Mouse (Mus musculus): Measurements from ENCODE around the gene Trappc4. TPM values are rescaled to one million over a fixed set of nuclear protein-coding genes. Genes with fewer than 3 reads are reported as not detected.
A peak's percentile ranks its signal among the peaks of the same experiment; 100 is the strongest.
"Not testable (repeated sequence)": the region's sequence is repeated elsewhere in the genome, so short reads cannot be mapped to it uniquely, and the experiment has no call there.

Gene Trappc4
- polyA plus RNA-seq, 1 experiment, result 29.6 TPM

GRCm38 (mm10) chr9:44420280-44420898 is 13.0 kb upstream of the Trappc4 start:
- H3K4me3 ChIP-seq (replicated peaks), result no peak overlapping the region
- peaks cover 12% of the 10 kb centered on the region for H3K36me3 ChIP-seq (replicated peaks; ENCODE audit: low read length)
- no peaks in the 10 kb centered on the region for H3K27me3 ChIP-seq (replicated peaks)

GRCm38 (mm10) chr9:44419730-44420129 is 12.3 kb upstream of the Trappc4 start:
- H3K4me3 ChIP-seq (replicated peaks); H3K27me3 ChIP-seq (replicated peaks): not testable (repeated sequence)

More at GRCm38 (mm10) chr9:44420280-44420898, 13.0 kb upstream of the Trappc4 start:
- Histone ChIP-seq H3K9me3 (no peaks in the 10 kb centered on the region), H3K4me1 (peaks cover 34% of the 10 kb centered on the region)
- no peak for TF ChIP-seq FLI1 (IDR thresholded peaks at IDR 0.05; ENCODE audit: low read length)

GRCm38 (mm10) chr9:44418519-44419385 is 11.4 kb upstream of the Trappc4 start, which contains the start of gene Ccdc84:
Gene Ccdc84, minus strand, starts transcription at chr9:44418569.
- Histone ChIP-seq H3K9me3 (no peaks in the 10 kb centered on the region), H3K4me1 (peaks cover 34% of the 10 kb centered on the region)

More at GRCm38 (mm10) chr9:44419730-44420129, 12.3 kb upstream of the Trappc4 start:
- H3K9me3 ChIP-seq, result not testable (repeated sequence)
- Histone ChIP-seq H3K4me1 (peaks cover 34% of the 10 kb centered on the region), H3K36me3 (replicated peaks; ENCODE audit: low read length) (peaks cover 15% of the 10 kb centered on the region)

GRCm38 (mm10) chr9:44417892-44418363 is 10.5 kb upstream of the Trappc4 start:
- peaks cover 39% of the 10 kb centered on the region for H3K4me1 ChIP-seq
- H3K36me3 ChIP-seq (replicated peaks; ENCODE audit: low read length), result peaks cover 33% of the 10 kb centered on the region
- H3K9me3 ChIP-seq, result no peaks in the 10 kb centered on the region
- peak overlapping the region; percentile 100 for H3K4me3 ChIP-seq (replicated peaks)
- H3K27me3 ChIP-seq (replicated peaks), result no peaks in the 10 kb centered on the region
- TF ChIP-seq GATA1 (IDR thresholded peaks at IDR 0.05; ENCODE audit: borderline replicate concordance, low read length) (no peak), FLI1 (IDR thresholded peaks at IDR 0.05; ENCODE audit: low read length) (no peak)

More at GRCm38 (mm10) chr9:44418519-44419385, 11.4 kb upstream of the Trappc4 start, which contains the start of gene Ccdc84:
- Histone ChIP-seq H3K27me3 (replicated peaks) (no peaks in the 10 kb centered on the region), H3K36me3 (replicated peaks; ENCODE audit: low read length) (peaks cover 25% of the 10 kb centered on the region), H3K4me3 (replicated peaks) (peak within 1 kb of the TSS; percentile 100)
- TF ChIP-seq GATA1 (IDR thresholded peaks at IDR 0.05; ENCODE audit: borderline replicate concordance, low read length), result no peak
- TF ChIP-seq FLI1 (IDR thresholded peaks at IDR 0.05; ENCODE audit: low read length), result no peak

GRCm38 (mm10) chr9:44417156-44417891 is 9.9 kb upstream of the Trappc4 start:
- Histone ChIP-seq H3K36me3 (replicated peaks; ENCODE audit: low read length) (peaks cover 39% of the 10 kb centered on the region), H3K9me3 (no peaks in the 10 kb centered on the region), H3K4me1 (peaks cover 45% of the 10 kb centered on the region), H3K27me3 (replicated peaks) (no peaks in the 10 kb centered on the region), H3K4me3 (replicated peaks) (peak overlapping the region; percentile 100)
- no peak for TF ChIP-seq GATA1 (IDR thresholded peaks at IDR 0.05; ENCODE audit: borderline replicate concordance, low read length)
- no peak for TF ChIP-seq FLI1 (IDR thresholded peaks at IDR 0.05; ENCODE audit: low read length)

GRCm38 (mm10) chr9:44412781-44413180 is 5.4 kb upstream of the Trappc4 start:
- Histone ChIP-seq H3K4me3 (replicated peaks) (peak overlapping the region; percentile 26), H3K36me3 (replicated peaks; ENCODE audit: low read length) (peaks cover 76% of the 10 kb centered on the region), H3K4me1 (peaks cover 64% of the 10 kb centered on the region), H3K27me3 (replicated peaks) (no peaks in the 10 kb centered on the region), H3K9me3 (no peaks in the 10 kb centered on the region)
- TF ChIP-seq FLI1 (IDR thresholded peaks at IDR 0.05; ENCODE audit: low read length), result no peak
- no peak for TF ChIP-seq GATA1 (IDR thresholded peaks at IDR 0.05; ENCODE audit: borderline replicate concordance, low read length)

GRCm38 (mm10) chr9:44412306-44412705 is 4.9 kb upstream of the Trappc4 start:
- Histone ChIP-seq H3K9me3 (no peaks in the 10 kb centered on the region), H3K4me1 (peaks cover 61% of the 10 kb centered on the region), H3K27me3 (replicated peaks) (no peaks in the 10 kb centered on the region), H3K36me3 (replicated peaks; ENCODE audit: low read length) (peaks cover 76% of the 10 kb centered on the region), H3K4me3 (replicated peaks) (no peak overlapping the region)
- no peak for TF ChIP-seq GATA1 (IDR thresholded peaks at IDR 0.05; ENCODE audit: borderline replicate concordance, low read length)
- no peak for TF ChIP-seq FLI1 (IDR thresholded peaks at IDR 0.05; ENCODE audit: low read length)

GRCm38 (mm10) chr9:44411601-44412130 is 4.3 kb upstream of the Trappc4 start:
- H3K4me1 ChIP-seq, result peaks cover 56% of the 10 kb centered on the region
- H3K36me3 ChIP-seq (replicated peaks; ENCODE audit: low read length), result peaks cover 76% of the 10 kb centered on the region
- H3K4me3 ChIP-seq (replicated peaks), result no peak overlapping the region
- H3K27me3 ChIP-seq (replicated peaks), result no peaks in the 10 kb centered on the region
- H3K9me3 ChIP-seq, result no peaks in the 10 kb centered on the region
- TF ChIP-seq FLI1 (IDR thresholded peaks at IDR 0.05; ENCODE audit: low read length) (no peak), GATA1 (IDR thresholded peaks at IDR 0.05; ENCODE audit: borderline replicate concordance, low read length) (no peak)

GRCm38 (mm10) chr9:44410647-44411336 is 3.4 kb upstream of the Trappc4 start:
- H3K27me3 ChIP-seq (replicated peaks), result no peaks in the 10 kb centered on the region
- no peak overlapping the region for H3K4me3 ChIP-seq (replicated peaks)
- H3K4me1 ChIP-seq, result peaks cover 53% of the 10 kb centered on the region
- TF ChIP-seq FLI1 (IDR thresholded peaks at IDR 0.05; ENCODE audit: low read length) (no peak), GATA1 (IDR thresholded peaks at IDR 0.05; ENCODE audit: borderline replicate concordance, low read length) (no peak)
- H3K36me3 ChIP-seq (replicated peaks; ENCODE audit: low read length), result peaks cover 67% of the 10 kb centered on the region
- H3K9me3 ChIP-seq, result no peaks in the 10 kb centered on the region

GRCm38 (mm10) chr9:44408693-44409092 is 1.3 kb upstream of the Trappc4 start:
- H3K27me3 ChIP-seq (replicated peaks); H3K9me3 ChIP-seq: not testable (repeated sequence)
- Histone ChIP-seq H3K4me1 (peaks cover 69% of the 10 kb centered on the region), H3K36me3 (replicated peaks; ENCODE audit: low read length) (peaks cover 71% of the 10 kb centered on the region), H3K4me3 (replicated peaks) (peak overlapping the region; percentile 99)
